14 mouse cellular contexts compared by ENCODE assay signal in genomic region chr2:145522017-145522416, GRCm38 (mm10).
DNase-seq lines count a peak whose midpoint lies in the region; ATAC-seq lines count a peak whose summit lies in the region.
"Had no signal": no experiment of that assay in that cellular context is flagged by ENCODE, and none has a peak within 500 bp of the region (broad histone marks: within the 10 kb centered on the region; RNA-seq: fewer than 3 reads in every experiment).

No protein-coding gene starts in this region.

- no peaks in the 10 kb centered on the region for H3K9me3 ChIP-seq in hindbrain, embryonic 16.5 days (ENCODE audit: control insufficient read depth, low read length)
- H3K9me3 ChIP-seq in hindbrain, embryonic 10.5 days: no peaks in the 10 kb centered on the region
- H3K9me3 ChIP-seq in lung, embryonic 16.5 days (ENCODE audit: control insufficient read depth, low read length): no peaks in the 10 kb centered on the region
- H3K9me3 ChIP-seq: neural tube, embryonic 13.5 days; stomach, embryonic 15.5 days had no signal

- H3K4me1 ChIP-seq in hindbrain, embryonic 16.5 days (ENCODE audit: control insufficient read depth, insufficient read depth, low read depth, low read length): peaks cover 3% of the 10 kb centered on the region; the same call in 1 of the 2 replicates
- no peaks in the 10 kb centered on the region for H3K4me1 ChIP-seq in hindbrain, embryonic 10.5 days (replicated peaks)
- H3K4me1 ChIP-seq in lung, embryonic 16.5 days (replicated peaks; ENCODE audit: control insufficient read depth, insufficient read depth, low read length): no peaks in the 10 kb centered on the region
- H3K4me1 ChIP-seq: stomach, embryonic 15.5 days had no signal

- no peaks in the 10 kb centered on the region for H3K27me3 ChIP-seq in hindbrain, embryonic 16.5 days (replicated peaks; ENCODE audit: control insufficient read depth, insufficient read depth, low read length)
- H3K27me3 ChIP-seq in hindbrain, embryonic 10.5 days (ENCODE audit: insufficient read depth, poor library complexity, severe bottlenecking): no peaks in the 10 kb centered on the region
- peaks cover 3% of the 10 kb centered on the region; the same call in 1 of the 2 replicates for H3K27me3 ChIP-seq in lung, embryonic 16.5 days (ENCODE audit: control insufficient read depth, insufficient read depth, low read depth, low read length)
- H3K27me3 ChIP-seq: neural tube, embryonic 13.5 days; stomach, embryonic 15.5 days had no signal

- peak; percentile 74 for ATAC-seq in hindbrain, embryonic 16.5 days
- ATAC-seq in lung, embryonic 16.5 days (ENCODE audit: low read depth): peak; percentile 61; the same call in 1 of the 2 replicates
- ATAC-seq: intestine, embryonic 16.5 days had no signal

- H3K27ac ChIP-seq in hindbrain, embryonic 16.5 days (ENCODE audit: low read depth, low read length): no peak overlapping the region; the same call in 1 of the 2 replicates
- H3K27ac ChIP-seq in hindbrain, embryonic 10.5 days: no peak overlapping the region
- H3K27ac ChIP-seq in lung, embryonic 16.5 days (ENCODE audit: low read length): no peak overlapping the region
- H3K27ac ChIP-seq: neural tube, embryonic 13.5 days; stomach, embryonic 15.5 days had no signal

- no peak overlapping the region for H3K4me2 ChIP-seq in hindbrain, embryonic 16.5 days (ENCODE audit: low read length)
- no peak overlapping the region for H3K4me2 ChIP-seq in lung, embryonic 16.5 days (ENCODE audit: low read depth, low read length)
- H3K4me2 ChIP-seq: liver, embryonic 11.5 days; neural tube, embryonic 13.5 days; stomach, embryonic 15.5 days had no signal

- no peak overlapping the region for H3K9ac ChIP-seq in hindbrain, embryonic 16.5 days (ENCODE audit: low read depth, low read length)
- no peak overlapping the region for H3K9ac ChIP-seq in lung, embryonic 16.5 days (ENCODE audit: low read length)
- H3K9ac ChIP-seq: neural tube, embryonic 13.5 days; stomach, embryonic 15.5 days had no signal

- H3K4me3 ChIP-seq in hindbrain, embryonic 16.5 days (ENCODE audit: low read length): no peak overlapping the region
- no peak overlapping the region for H3K4me3 ChIP-seq in hindbrain, embryonic 10.5 days
- no peak overlapping the region for H3K4me3 ChIP-seq in lung, embryonic 16.5 days (ENCODE audit: low read length)
- H3K4me3 ChIP-seq: neural tube, embryonic 13.5 days; stomach, embryonic 15.5 days had no signal

- WGBS in hindbrain, embryonic 16.5 days: 32% methylated on average over 3 of the region's 3 CpGs
- WGBS in hindbrain, embryonic 10.5 days: 76% methylated on average over 3 of the region's 3 CpGs
- WGBS in lung, embryonic 16.5 days: 41% methylated on average over 3 of the region's 3 CpGs

- DNase-seq in hindbrain, embryonic 10.5 days (ENCODE audit: low spot score): no peak
- peak; percentile 62 for DNase-seq in brain, adult 2 months (ENCODE audit: low read depth, low spot score)
- peak; percentile 57 for DNase-seq in cerebellum, adult 11-12 months
- DNase-seq in spleen, postnatal 10 days (ENCODE audit: low spot score in 2 of 2): no peak
- DNase-seq in retina, postnatal 1 day: no peak
- DNase-seq: kidney, postnatal 36 days; right cerebral cortex, postnatal 14 days; thymus, postnatal 4 days had no signal

- no peaks in the 10 kb centered on the region for H3K36me3 ChIP-seq in hindbrain, embryonic 16.5 days (ENCODE audit: control insufficient read depth, insufficient read depth, low read length)
- no peaks in the 10 kb centered on the region for H3K36me3 ChIP-seq in hindbrain, embryonic 10.5 days
- H3K36me3 ChIP-seq in lung, embryonic 16.5 days (ENCODE audit: control insufficient read depth, insufficient read depth, low read length): no peaks in the 10 kb centered on the region
- H3K36me3 ChIP-seq: neural tube, embryonic 13.5 days; stomach, embryonic 15.5 days had no signal

Comparison
In these comparisons a context has a peak if more than half of its experiments do, and no peak if none do; other contexts are left out.
1. DNase-seq: peak in brain, adult 2 months (single experiment) and cerebellum, adult 11-12 months (single experiment); none in hindbrain, embryonic 10.5 days (single experiment), spleen, postnatal 10 days (0 of 2) and retina, postnatal 1 day (single experiment).